Mouse (Mus musculus) limb, embryonic 13.5 days (tissue): ENCODE data around the gene Hira. TPM values are rescaled to one million over a fixed set of nuclear protein-coding genes. Genes with fewer than 3 reads are reported as not detected.
A peak's percentile ranks its signal among the peaks of the same experiment; 100 is the strongest.
"Not testable (repeated sequence)": the region's sequence is repeated elsewhere in the genome, so short reads cannot be mapped to it uniquely, and the experiment has no call there.

Source experiments
- ATAC-seq: fragments of 200-750 bp; cut with Nextera tagmentation; 2 replicates; pipeline ENCODE4 v1.8.0; 2017; ENCODE audit warnings: low read depth, moderate number of reproducible peaks, moderate TSS enrichment; ENCODE audit not compliant: low FRiP score
- H3K27ac ChIP-seq: fragments of 300-500 bp; sonication (generic); 2 replicates; pipeline ENCODE4 v1.5.1; 2015; ENCODE audit warnings: inconsistent platforms, mild to moderate bottlenecking, moderate library complexity
- H3K27me3 ChIP-seq: fragments of 300-500 bp; sonication (generic); 2 replicates; pipeline ENCODE4 v1.6.1; 2015; ENCODE audit warnings: mild to moderate bottlenecking, inconsistent platforms
- H3K36me3 ChIP-seq: fragments of 300-500 bp; sonication (generic); 2 replicates; pipeline ENCODE4 v1.6.1; 2015; ENCODE audit warnings: inconsistent platforms, mild to moderate bottlenecking, moderate library complexity
- H3K4me1 ChIP-seq: fragments of 300-500 bp; sonication (generic); 2 replicates; pipeline ENCODE4 v1.6.1; 2015; ENCODE audit warnings: inconsistent platforms
- H3K4me2 ChIP-seq: fragments of 300-500 bp; sonication (generic); replicated peaks from 2 replicates; pipeline ENCODE4 v1.6.1; 2015; ENCODE audit warnings: inconsistent platforms, mild to moderate bottlenecking, moderate library complexity
- H3K4me3 ChIP-seq: fragments of 300-500 bp; sonication (generic); 2 replicates; pipeline ENCODE4 v1.5.1; 2015; ENCODE audit warnings: moderate library complexity, mild to moderate bottlenecking, inconsistent platforms
- H3K9ac ChIP-seq: fragments of 300-500 bp; sonication (generic); 2 replicates; pipeline ENCODE4 v1.6.1; 2015; ENCODE audit warnings: mild to moderate bottlenecking, inconsistent platforms
- H3K9me3 ChIP-seq: fragments of 300-500 bp; sonication (generic); 2 replicates; pipeline ENCODE4 v1.6.1; 2016; ENCODE audit warnings: inconsistent platforms
- WGBS: fragments of 180-500 bp; shearing (Covaris S2); methylation state at CpG from one replicate; pipeline ENCODE4 v1.1.7; 2015; 5-methylcytosine and 5-hydroxymethylcytosine counted together
- polyA plus RNA-seq: library from polyadenylated mRNA; unstranded; fragments of >200 nt; fragmentation: Nextera tagmentation; extraction: Ambion mirVana; gene quantifications from 2 replicates; pipeline ENCODE4 v1.2.1, GENCODE M21; 2015

The Hira gene
- polyA plus RNA-seq, 1 experiment from 2014 or later: 18.9 TPM

- 87% methylated on average over 1 of the region's 1 CpGs for WGBS
- not testable (repeated sequence) for H3K9me3 ChIP-seq, H3K4me1 ChIP-seq, H3K9ac ChIP-seq, H3K4me3 ChIP-seq, H3K27ac ChIP-seq, ATAC-seq, H3K4me2 ChIP-seq, H3K27me3 ChIP-seq
- peaks cover 47% of the 10 kb centered on the region for H3K36me3 ChIP-seq
These were observed 6.3 kb upstream of the Hira start for GRCm38 (mm10) chr16:18870495-18870894.

GRCm38 (mm10) chr16:18876091-18876441 lies 771 bp upstream of the Hira start:
- H3K36me3 ChIP-seq: peaks cover 51% of the 10 kb centered on the region
- H3K4me1 ChIP-seq: peaks cover 11% of the 10 kb centered on the region
- H3K9ac ChIP-seq: peak overlapping the region; percentile 94
- ATAC-seq: no peak
- no peaks in the 10 kb centered on the region for H3K27me3 ChIP-seq
- peak overlapping the region; percentile 94 for H3K27ac ChIP-seq
- under 1% methylated on average over 17 of the region's 17 CpGs for WGBS
- H3K4me2 ChIP-seq: peak overlapping the region; percentile 83
- no peaks in the 10 kb centered on the region for H3K9me3 ChIP-seq
- H3K4me3 ChIP-seq: peak overlapping the region; percentile 92

- H3K4me1 ChIP-seq: peaks cover 11% of the 10 kb centered on the region
- H3K4me3 ChIP-seq: peak overlapping the region; percentile 92
- peaks cover 47% of the 10 kb centered on the region for H3K36me3 ChIP-seq
- H3K9me3 ChIP-seq: no peaks in the 10 kb centered on the region
- peak overlapping the region; percentile 94 for H3K9ac ChIP-seq
- ATAC-seq: peak; percentile 15
- peak overlapping the region; percentile 83 for H3K4me2 ChIP-seq
- no peaks in the 10 kb centered on the region for H3K27me3 ChIP-seq
- peak overlapping the region; percentile 94 for H3K27ac ChIP-seq
- under 1% methylated on average over 41 of the region's 43 CpGs for WGBS
These were observed 701 bp downstream of the Hira start for GRCm38 (mm10) chr16:18877386-18878090.

GRCm38 (mm10) chr16:18878091-18878720 lies 1.4 kb downstream of the Hira start:
- Histone ChIP-seq H3K9ac (peak overlapping the region; percentile 94), H3K4me1 (peaks cover 11% of the 10 kb centered on the region), H3K4me3 (peak overlapping the region; percentile 92), H3K4me2 (peak overlapping the region; percentile 83), H3K27ac (peak overlapping the region; percentile 94), H3K9me3 (no peaks in the 10 kb centered on the region), H3K36me3 (peaks cover 41% of the 10 kb centered on the region), H3K27me3 (no peaks in the 10 kb centered on the region)
- WGBS: 34% methylated on average over 20 of the region's 20 CpGs
- ATAC-seq: no peak

- Histone ChIP-seq H3K27me3 (no peaks in the 10 kb centered on the region), H3K4me1 (no peaks in the 10 kb centered on the region), H3K4me3 (no peak overlapping the region), H3K4me2 (no peak overlapping the region), H3K9ac (no peak overlapping the region), H3K27ac (no peak overlapping the region), H3K36me3 (peaks cover 41% of the 10 kb centered on the region), H3K9me3 (no peaks in the 10 kb centered on the region)
- no peak for ATAC-seq
These were observed 7.2 kb downstream of the Hira start for GRCm38 (mm10) chr16:18884044-18884443.

- 69% methylated on average over 4 of the region's 4 CpGs for WGBS
- Histone ChIP-seq H3K4me1 (peaks cover 7% of the 10 kb centered on the region), H3K36me3 (peaks cover 24% of the 10 kb centered on the region), H3K27me3 (no peaks in the 10 kb centered on the region), H3K4me2 (no peak overlapping the region), H3K27ac (no peak overlapping the region), H3K9me3 (no peaks in the 10 kb centered on the region), H3K9ac (no peak overlapping the region), H3K4me3 (no peak overlapping the region)
- ATAC-seq: no peak
These were observed 17.1 kb downstream of the Hira start for GRCm38 (mm10) chr16:18893840-18894372.

GRCm38 (mm10) chr16:18895249-18895648 lies 18.4 kb downstream of the Hira start:
- H3K36me3 ChIP-seq: peaks cover 36% of the 10 kb centered on the region
- WGBS: 81% methylated on average over 3 of the region's 3 CpGs

GRCm38 (mm10) chr16:18896429-18896828 lies 19.6 kb downstream of the Hira start:
- Histone ChIP-seq H3K9ac (no peak overlapping the region), H3K4me1 (peaks cover 7% of the 10 kb centered on the region), H3K27me3 (no peaks in the 10 kb centered on the region), H3K36me3 (peaks cover 47% of the 10 kb centered on the region), H3K9me3 (no peaks in the 10 kb centered on the region), H3K27ac (no peak overlapping the region), H3K4me3 (no peak overlapping the region), H3K4me2 (no peak overlapping the region)
- peak; percentile 64 for ATAC-seq
- WGBS: 33% methylated on average over 10 of the region's 10 CpGs

More at GRCm38 (mm10) chr16:18895249-18895648, 18.4 kb downstream of the Hira start:
- Histone ChIP-seq H3K9ac (no peak overlapping the region), H3K4me2 (no peak overlapping the region), H3K27ac (no peak overlapping the region), H3K4me1 (peaks cover 7% of the 10 kb centered on the region), H3K9me3 (no peaks in the 10 kb centered on the region), H3K4me3 (no peak overlapping the region), H3K27me3 (no peaks in the 10 kb centered on the region)
- no peak for ATAC-seq

GRCm38 (mm10) chr16:18905648-18906047 lies 28.8 kb downstream of the Hira start:
- WGBS: 94% methylated on average over 1 of the region's 1 CpGs
- Histone ChIP-seq H3K4me1 (no peaks in the 10 kb centered on the region), H3K9me3 (no peaks in the 10 kb centered on the region), H3K27me3 (no peaks in the 10 kb centered on the region), H3K36me3 (peaks cover 66% of the 10 kb centered on the region), H3K4me3 (no peak overlapping the region), H3K9ac (no peak overlapping the region), H3K27ac (no peak overlapping the region), H3K4me2 (no peak overlapping the region)
- ATAC-seq: no peak

GRCm38 (mm10) chr16:18916064-18916463 lies 39.2 kb downstream of the Hira start:
- Histone ChIP-seq H3K36me3 (peaks cover 73% of the 10 kb centered on the region), H3K9ac (no peak overlapping the region), H3K4me1 (no peaks in the 10 kb centered on the region), H3K4me3 (no peak overlapping the region), H3K27ac (no peak overlapping the region), H3K9me3 (no peaks in the 10 kb centered on the region), H3K27me3 (no peaks in the 10 kb centered on the region), H3K4me2 (no peak overlapping the region)
- no peak for ATAC-seq
- 94% methylated on average over 4 of the region's 4 CpGs for WGBS

GRCm38 (mm10) chr16:18921771-18922170 lies 44.9 kb downstream of the Hira start:
- Histone ChIP-seq H3K4me3 (no peak overlapping the region), H3K27me3 (no peaks in the 10 kb centered on the region), H3K36me3 (peaks cover 95% of the 10 kb centered on the region), H3K4me2 (no peak overlapping the region), H3K9me3 (no peaks in the 10 kb centered on the region), H3K27ac (no peak overlapping the region), H3K4me1 (no peaks in the 10 kb centered on the region), H3K9ac (no peak overlapping the region)
- ATAC-seq: no peak
- WGBS: 96% methylated on average over 2 of the region's 2 CpGs

- H3K27me3 ChIP-seq: no peaks in the 10 kb centered on the region
- peaks cover 77% of the 10 kb centered on the region for H3K36me3 ChIP-seq
- ATAC-seq: no peak
- no peak overlapping the region for H3K9ac ChIP-seq
- H3K4me3 ChIP-seq: no peak overlapping the region
- no peaks in the 10 kb centered on the region for H3K4me1 ChIP-seq
- H3K4me2 ChIP-seq: no peak overlapping the region
- WGBS: 100% methylated on average over 1 of the region's 1 CpGs
- no peak overlapping the region for H3K27ac ChIP-seq
- no peaks in the 10 kb centered on the region for H3K9me3 ChIP-seq
These were observed 51.1 kb downstream of the Hira start for GRCm38 (mm10) chr16:18927963-18928362.
